Comparison of ENCODE assay signal across 9 mouse cellular contexts in the genomic region with DNA sequence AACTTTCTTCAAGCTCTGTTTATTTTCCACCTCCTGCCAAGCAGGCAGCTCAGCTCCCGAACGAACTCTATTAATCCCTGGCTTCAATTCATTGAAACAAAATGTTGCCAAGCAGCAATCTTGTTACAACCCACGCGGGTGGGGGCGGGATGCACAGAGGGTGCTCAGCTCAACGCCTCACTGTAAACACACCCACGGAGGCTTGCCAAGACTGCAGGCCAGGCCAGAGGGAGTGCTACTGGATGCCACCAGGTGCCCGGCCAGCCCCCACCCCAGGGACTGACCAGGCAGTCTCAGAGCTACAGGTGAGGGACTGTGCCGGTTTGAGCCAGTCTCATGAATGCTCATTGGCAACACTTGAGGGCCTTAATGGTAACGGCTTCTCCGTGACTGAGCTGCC. TPM values are rescaled to one million over a fixed set of nuclear protein-coding genes. Genes with fewer than 3 reads are reported as not detected.
DNase-seq lines count a peak whose midpoint lies in the region; ATAC-seq lines count a peak whose summit lies in the region.
"Had no signal": no experiment of that assay in that cellular context is flagged by ENCODE, and none has a peak within 500 bp of the region (broad histone marks: within the 10 kb centered on the region; RNA-seq: fewer than 3 reads in every experiment).

No protein-coding gene starts in this region.

- H3K27me3 ChIP-seq in hindbrain, embryonic 15.5 days, result no peaks in the 10 kb centered on the region
- no peaks in the 10 kb centered on the region for H3K27me3 ChIP-seq in intestine, embryonic 15.5 days (replicated peaks)
- no peaks in the 10 kb centered on the region for H3K27me3 ChIP-seq in limb, embryonic 10.5 days (ENCODE audit: low read depth, poor library complexity, severe bottlenecking)
- H3K27me3 ChIP-seq: megakaryocyte, embryonic 14.5 days had no signal

- H3K4me1 ChIP-seq in hindbrain, embryonic 15.5 days (replicated peaks), result peaks cover 17% of the 10 kb centered on the region
- no peaks in the 10 kb centered on the region for H3K4me1 ChIP-seq in intestine, embryonic 15.5 days (replicated peaks)
- 0 out of 2 replicates have a peak, but pooled peaks cover 2% of the 10 kb centered on the region for H3K4me1 ChIP-seq in limb, embryonic 10.5 days
- H3K4me1 ChIP-seq: megakaryocyte, embryonic 14.5 days had no signal

- H3K4me2 ChIP-seq in hindbrain, embryonic 15.5 days, result peak overlapping the region; percentile 10; the same call in 1 of the 2 replicates
- H3K4me2 ChIP-seq in intestine, embryonic 15.5 days (replicated peaks), result no peak overlapping the region

- WGBS in hindbrain, embryonic 15.5 days, result 32% methylated on average over 11 of the region's 11 CpGs
- WGBS in intestine, embryonic 15.5 days, result 51% methylated on average over 11 of the region's 11 CpGs
- 73% methylated on average over 11 of the region's 11 CpGs for WGBS in limb, embryonic 10.5 days

- H3K36me3 ChIP-seq in hindbrain, embryonic 15.5 days, result no peaks in the 10 kb centered on the region
- H3K36me3 ChIP-seq in intestine, embryonic 15.5 days, result no peaks in the 10 kb centered on the region
- no peaks in the 10 kb centered on the region for H3K36me3 ChIP-seq in limb, embryonic 10.5 days

- peak; percentile 7 to 21 for DNase-seq in adrenal gland, adult (ENCODE audit: inconsistent age in 2 of 2, low spot score in 1 of 2)
- DNase-seq in adrenal gland, postnatal 36 days, result no peak
- peak; percentile 84 to 87 for DNase-seq in layer of hippocampus, postnatal 36 days
- DNase-seq in ovary, postnatal 14 days (ENCODE audit: low spot score), result peak; percentile 52
- no peak for DNase-seq in limb, embryonic 10.5 days (ENCODE audit: low spot score)

- H3K4me3 ChIP-seq in hindbrain, embryonic 15.5 days, result no peak overlapping the region
- H3K4me3 ChIP-seq in intestine, embryonic 15.5 days (replicated peaks), result no peak overlapping the region
- H3K4me3 ChIP-seq in limb, embryonic 10.5 days, result no peak overlapping the region
- H3K4me3 ChIP-seq: megakaryocyte, embryonic 14.5 days had no signal

- no peaks in the 10 kb centered on the region for H3K9me3 ChIP-seq in hindbrain, embryonic 15.5 days
- no peaks in the 10 kb centered on the region for H3K9me3 ChIP-seq in intestine, embryonic 15.5 days
- no peaks in the 10 kb centered on the region for H3K9me3 ChIP-seq in limb, embryonic 10.5 days (replicated peaks)
- H3K9me3 ChIP-seq: megakaryocyte, embryonic 14.5 days had no signal

- H3K9ac ChIP-seq in hindbrain, embryonic 15.5 days, result no peak overlapping the region
- H3K9ac ChIP-seq in intestine, embryonic 15.5 days, result no peak overlapping the region

- peak; percentile 57; the same call in 1 of the 2 replicates for ATAC-seq in cerebellum, adult (ENCODE audit: insufficient number of reproducible peaks, low FRiP score, low TSS enrichment)
- ATAC-seq in hindbrain, embryonic 15.5 days (ENCODE audit: low FRiP score, low read depth), result peak; percentile 73
- no peak for ATAC-seq in intestine, embryonic 15.5 days

- H3K27ac ChIP-seq in hindbrain, embryonic 15.5 days (replicated peaks), result peak overlapping the region; percentile 61
- H3K27ac ChIP-seq in intestine, embryonic 15.5 days, result no peak overlapping the region
- H3K27ac ChIP-seq in limb, embryonic 10.5 days, result no peak overlapping the region

RNA-seq across cellular contexts. Expression of gene Atp2b2, which starts 50.9 kb away (rescaled TPM):
- 1 to 10 TPM; 3.9 to 6.1 TPM for total RNA-seq in adrenal gland, postnatal 36 days (2021)
- 33.9 and 34.2 TPM in 2 replicates for polyA plus RNA-seq in hindbrain, embryonic 15.5 days (2015; fragmentation: Nextera tagmentation; extraction: Ambion mirVana)
- 100 to 1,000 TPM; 324 to 330 TPM for total RNA-seq in layer of hippocampus, postnatal 36 days (2021)
- polyA plus RNA-seq in intestine, embryonic 15.5 days (2015; fragmentation: Nextera tagmentation; extraction: Ambion mirVana), result 1.00 and 1.1 TPM in 2 replicates
- 0.03 TPM in 2 replicates for polyA plus RNA-seq in limb, embryonic 10.5 days (2016; fragmentation: Nextera tagmentation; extraction: Ambion mirVana)

Comparison
In these comparisons a context has a peak if more than half of its experiments do, and no peak if none do; other contexts are left out.
1. DNase-seq: peak in adrenal gland, adult (2 of 2), layer of hippocampus, postnatal 36 days (2 of 2) and ovary, postnatal 14 days (single experiment); none in adrenal gland, postnatal 36 days (0 of 2) and limb, embryonic 10.5 days (single experiment).
2. RNA of gene Atp2b2, which starts 50.9 kb away (polyA plus RNA-seq): 33.9 to 34.2 TPM in hindbrain, embryonic 15.5 days; 1.00 to 1.1 TPM in intestine, embryonic 15.5 days and 0.03 TPM in limb, embryonic 10.5 days; every median in the first group is over 10 times any median in the second.